Mouse (Mus musculus): ENCODE measurements around the gene Prpf18.
"Not testable (repeated sequence)": the region's sequence is repeated elsewhere in the genome, so short reads cannot be mapped to it uniquely, and the experiment has no call there.

Prpf18 gene

GRCm38 (mm10) chr2:4614276-4614929 lies 37.5 kb downstream of the Prpf18 start:
- DNase-seq (ENCODE audit: low read depth, low spot score), result not testable (repeated sequence)

GRCm38 (mm10) chr2:4611704-4612103 lies 40.2 kb downstream of the Prpf18 start:
- DNase-seq (ENCODE audit: low read depth, low spot score), result no peak

- DNase-seq (ENCODE audit: low read depth, low spot score), result no peak
Observed at GRCm38 (mm10) chr2:4611295-4611694, 40.6 kb downstream of the Prpf18 start.

- no peak for DNase-seq (ENCODE audit: low read depth, low spot score)
Observed at GRCm38 (mm10) chr2:4609433-4609832, 42.5 kb downstream of the Prpf18 start.

GRCm38 (mm10) chr2:4608253-4608652 lies 43.7 kb downstream of the Prpf18 start:
- DNase-seq (ENCODE audit: low read depth, low spot score), result no peak

GRCm38 (mm10) chr2:4606559-4606958 lies 45.4 kb downstream of the Prpf18 start:
- DNase-seq (ENCODE audit: low read depth, low spot score), result no peak

GRCm38 (mm10) chr2:4603361-4603945 lies 48.5 kb downstream of the Prpf18 start:
- no peak for DNase-seq (ENCODE audit: low read depth, low spot score)

GRCm38 (mm10) chr2:4601034-4601890 lies 50.7 kb downstream of the Prpf18 start:
- DNase-seq (ENCODE audit: low read depth, low spot score), result peak; percentile 44

- no peak for DNase-seq (ENCODE audit: low read depth, low spot score)
Observed at GRCm38 (mm10) chr2:4596992-4597391, 54.9 kb downstream of the Prpf18 start.

GRCm38 (mm10) chr2:4593878-4594387 lies 58.0 kb downstream of the Prpf18 start:
- DNase-seq (ENCODE audit: low read depth, low spot score), result no peak

- no peak for DNase-seq (ENCODE audit: low read depth, low spot score)
Observed at GRCm38 (mm10) chr2:4593433-4593832, 58.5 kb downstream of the Prpf18 start.

- no peak for DNase-seq (ENCODE audit: low read depth, low spot score)
Observed at GRCm38 (mm10) chr2:4592666-4593065, 59.2 kb downstream of the Prpf18 start.

- DNase-seq (ENCODE audit: low read depth, low spot score), result no peak
Observed at GRCm38 (mm10) chr2:4591647-4592046, 60.3 kb downstream of the Prpf18 start.

- no peak for DNase-seq (ENCODE audit: low read depth, low spot score)
Observed at GRCm38 (mm10) chr2:4587685-4588409, 64.1 kb downstream of the Prpf18 start.

GRCm38 (mm10) chr2:4586245-4586644 lies 65.7 kb downstream of the Prpf18 start:
- DNase-seq (ENCODE audit: low read depth, low spot score), result no peak

- DNase-seq (ENCODE audit: low read depth, low spot score), result no peak
Observed at GRCm38 (mm10) chr2:4584252-4584651, 67.7 kb downstream of the Prpf18 start.

- no peak for DNase-seq (ENCODE audit: low read depth, low spot score)
Observed at GRCm38 (mm10) chr2:4582930-4583329, 69.0 kb downstream of the Prpf18 start.

GRCm38 (mm10) chr2:4580666-4581065 lies 71.2 kb downstream of the Prpf18 start:
- DNase-seq (ENCODE audit: low read depth, low spot score), result no peak

GRCm38 (mm10) chr2:4579357-4580068 lies 72.4 kb downstream of the Prpf18 start:
- no peak for DNase-seq (ENCODE audit: low read depth, low spot score)

GRCm38 (mm10) chr2:4578291-4578690 lies 73.6 kb downstream of the Prpf18 start:
- no peak for DNase-seq (ENCODE audit: low read depth, low spot score)

GRCm38 (mm10) chr2:4575975-4576374 lies 75.9 kb downstream of the Prpf18 start:
- DNase-seq (ENCODE audit: low read depth, low spot score), result no peak
